Comparison of ENCODE assay signal across 8 mouse cellular contexts in genomic region chr1:171281528-171281923, GRCm38 (mm10). TPM values are rescaled to one million over a fixed set of nuclear protein-coding genes. Genes with fewer than 3 reads are reported as not detected.
DNase-seq lines count a peak whose midpoint lies in the region; ATAC-seq and TF ChIP-seq lines count a peak whose summit lies in the region.

No protein-coding gene starts in this region.

- H3K27ac ChIP-seq in embryonic fibroblast, embryonic 13.5 days (ENCODE audit: insufficient read depth, low read length) = peak overlapping the region; percentile 48
- peak overlapping the region; percentile 90 for H3K27ac ChIP-seq in heart, embryonic 15.5 days
- H3K27ac ChIP-seq in liver, embryonic 15.5 days (replicated peaks) = peak overlapping the region; percentile 98
- peak overlapping the region; percentile 78 for H3K27ac ChIP-seq in neural tube, embryonic 13.5 days (replicated peaks)

- 0% methylated on average over 10 of the region's 10 CpGs for WGBS in heart, embryonic 15.5 days
- WGBS in liver, embryonic 15.5 days (ENCODE audit: insufficient replicate concordance) = under 1% methylated on average over 10 of the region's 10 CpGs
- WGBS in neural tube, embryonic 13.5 days = under 1% methylated on average over 10 of the region's 10 CpGs

- DNase-seq in brain, embryonic 14.5 days (ENCODE audit: low read depth) = peak; percentile 79
- peak; percentile 89 for DNase-seq in kidney, postnatal 14 days
- peak; percentile 90 for DNase-seq in testis, postnatal 10 days (ENCODE audit: low spot score)

- no peak for TF ChIP-seq POLR2A in brain, embryonic 14.5 days (IDR thresholded peaks at IDR 0.05; ENCODE audit: borderline replicate concordance, extremely low read depth, insufficient read depth, insufficient read length, poor library complexity, severe bottlenecking)
- no peak; the same call in none of the 2 replicates for TF ChIP-seq POLR2A in embryonic fibroblast, embryonic 13.5 days (IDR thresholded peaks at IDR 0.05; ENCODE audit: low read depth, low read length)

- peak overlapping the region; percentile 86 for H3K4me2 ChIP-seq in heart, embryonic 15.5 days
- H3K4me2 ChIP-seq in liver, embryonic 15.5 days = peak overlapping the region; percentile 81
- H3K4me2 ChIP-seq in neural tube, embryonic 13.5 days = peak overlapping the region; percentile 91

- peak; percentile 41; the same call in 1 of the 2 replicates for ATAC-seq in heart, embryonic 15.5 days (replicated peaks; ENCODE audit: insufficient number of reproducible peaks, insufficient read depth, low FRiP score, low read depth)
- peak; percentile 43 for ATAC-seq in liver, embryonic 15.5 days (ENCODE audit: insufficient read depth)
- peak; percentile 40 for ATAC-seq in neural tube, embryonic 13.5 days (ENCODE audit: low read depth)

- peak overlapping the region; percentile 71 for H3K9ac ChIP-seq in heart, embryonic 15.5 days
- peak overlapping the region; percentile 90 for H3K9ac ChIP-seq in liver, embryonic 15.5 days
- peak overlapping the region; percentile 60 for H3K9ac ChIP-seq in neural tube, embryonic 13.5 days

- H3K4me3 ChIP-seq in E14TG2a.4 (replicated peaks; ENCODE audit: low read length) = peak overlapping the region; percentile 86
- H3K4me3 ChIP-seq in embryonic fibroblast, embryonic 13.5 days (ENCODE audit: insufficient read depth, low read length) = peak overlapping the region; percentile 68
- H3K4me3 ChIP-seq in heart, embryonic 15.5 days = peak overlapping the region; percentile 78
- H3K4me3 ChIP-seq in liver, embryonic 15.5 days (replicated peaks) = peak overlapping the region; percentile 73
- H3K4me3 ChIP-seq in neural tube, embryonic 13.5 days = peak overlapping the region; percentile 63

- no peaks in the 10 kb centered on the region for H3K27me3 ChIP-seq in E14TG2a.4 (ENCODE audit: insufficient read depth, low read length)
- no peaks in the 10 kb centered on the region for H3K27me3 ChIP-seq in heart, embryonic 15.5 days
- no peaks in the 10 kb centered on the region for H3K27me3 ChIP-seq in liver, embryonic 15.5 days
- no peaks in the 10 kb centered on the region for H3K27me3 ChIP-seq in neural tube, embryonic 13.5 days

- peak; percentile 94 for TF ChIP-seq CTCF in E14TG2a.4 (conservative IDR thresholded peaks at IDR 0.05; ENCODE audit: low read length)
- peak; percentile 63 for TF ChIP-seq CTCF in brain, embryonic 14.5 days (IDR thresholded peaks at IDR 0.05; ENCODE audit: borderline replicate concordance, extremely low read depth, insufficient read depth, insufficient read length)
- 0 out of 2 replicates have a peak, but pooled peaks have one; percentile 31 for TF ChIP-seq CTCF in embryonic fibroblast, embryonic 13.5 days (IDR thresholded peaks at IDR 0.05; ENCODE audit: borderline replicate concordance, insufficient read depth, low read length)

- H3K36me3 ChIP-seq in E14TG2a.4 (ENCODE audit: insufficient read depth, low read length) = peaks cover 73% of the 10 kb centered on the region
- peaks cover 34% of the 10 kb centered on the region for H3K36me3 ChIP-seq in heart, embryonic 15.5 days
- H3K36me3 ChIP-seq in liver, embryonic 15.5 days (replicated peaks) = peaks cover 79% of the 10 kb centered on the region
- peaks cover 65% of the 10 kb centered on the region for H3K36me3 ChIP-seq in neural tube, embryonic 13.5 days

- no peaks in the 10 kb centered on the region for H3K9me3 ChIP-seq in E14TG2a.4 (ENCODE audit: low read length)
- no peaks in the 10 kb centered on the region for H3K9me3 ChIP-seq in heart, embryonic 15.5 days (replicated peaks)
- H3K9me3 ChIP-seq in liver, embryonic 15.5 days (replicated peaks) = no peaks in the 10 kb centered on the region
- H3K9me3 ChIP-seq in neural tube, embryonic 13.5 days = no peaks in the 10 kb centered on the region

- H3K4me1 ChIP-seq in E14TG2a.4 (replicated peaks; ENCODE audit: low read depth, low read length) = peaks cover 67% of the 10 kb centered on the region
- H3K4me1 ChIP-seq in embryonic fibroblast, embryonic 13.5 days (ENCODE audit: control insufficient read depth, insufficient read depth, low read length) = no peaks in the 10 kb centered on the region
- H3K4me1 ChIP-seq in heart, embryonic 15.5 days (replicated peaks) = peaks cover 28% of the 10 kb centered on the region
- peaks cover 79% of the 10 kb centered on the region for H3K4me1 ChIP-seq in liver, embryonic 15.5 days (replicated peaks)
- H3K4me1 ChIP-seq in neural tube, embryonic 13.5 days (replicated peaks) = peaks cover 45% of the 10 kb centered on the region

RNA-seq across cellular contexts. Expression of gene Ppox, which starts 0.5 kb away (rescaled TPM):
- 70.7 and 111 TPM in 2 replicates for polyA plus RNA-seq in brain, embryonic 14.5 days (2012; rRNA removed)
- 23.9 and 24.3 TPM in 2 replicates for polyA plus RNA-seq in embryonic fibroblast, embryonic 13.5 days (2011; ENCODE audit: insufficient read length, low read depth, missing spikeins)
- polyA plus RNA-seq in heart, embryonic 15.5 days (2015; fragmentation: Nextera tagmentation; extraction: Ambion mirVana) = 32.7 and 47.2 TPM in 2 replicates
- 214 and 226 TPM in 2 replicates for polyA plus RNA-seq in liver, embryonic 15.5 days (2015; fragmentation: Nextera tagmentation; extraction: Ambion mirVana)
- 43.1 and 47.2 TPM in 2 replicates for polyA plus RNA-seq in neural tube, embryonic 13.5 days (2015; fragmentation: Nextera tagmentation; extraction: Ambion mirVana)

RNA-seq across cellular contexts. Expression of gene Usp21, which starts 6.3 kb away (rescaled TPM):
- 110 and 136 TPM in 2 replicates for polyA plus RNA-seq in brain, embryonic 14.5 days (2012; rRNA removed)
- 36.8 and 59.0 TPM in 2 replicates for polyA plus RNA-seq in embryonic fibroblast, embryonic 13.5 days (2011; ENCODE audit: insufficient read length, low read depth, missing spikeins)
- polyA plus RNA-seq in heart, embryonic 15.5 days (2015; fragmentation: Nextera tagmentation; extraction: Ambion mirVana) = 44.9 and 55.6 TPM in 2 replicates
- polyA plus RNA-seq in liver, embryonic 15.5 days (2015; fragmentation: Nextera tagmentation; extraction: Ambion mirVana) = 24.9 and 28.5 TPM in 2 replicates
- polyA plus RNA-seq in neural tube, embryonic 13.5 days (2015; fragmentation: Nextera tagmentation; extraction: Ambion mirVana) = 89.3 and 97.3 TPM in 2 replicates

RNA-seq across cellular contexts. Expression of gene B4galt3, which starts 11.4 kb away (rescaled TPM):
- 101 and 122 TPM in 2 replicates for polyA plus RNA-seq in brain, embryonic 14.5 days (2012; rRNA removed)
- 53.2 and 55.1 TPM in 2 replicates for polyA plus RNA-seq in embryonic fibroblast, embryonic 13.5 days (2011; ENCODE audit: insufficient read length, low read depth, missing spikeins)
- polyA plus RNA-seq in heart, embryonic 15.5 days (2015; fragmentation: Nextera tagmentation; extraction: Ambion mirVana) = 44.4 and 56.4 TPM in 2 replicates
- polyA plus RNA-seq in liver, embryonic 15.5 days (2015; fragmentation: Nextera tagmentation; extraction: Ambion mirVana) = 21.9 and 23.5 TPM in 2 replicates
- polyA plus RNA-seq in neural tube, embryonic 13.5 days (2015; fragmentation: Nextera tagmentation; extraction: Ambion mirVana) = 94.0 and 97.8 TPM in 2 replicates

RNA-seq across cellular contexts. Expression of gene Ufc1, which starts 13.3 kb away (rescaled TPM):
- 52.7 and 63.1 TPM in 2 replicates for polyA plus RNA-seq in brain, embryonic 14.5 days (2012; rRNA removed)
- polyA plus RNA-seq in embryonic fibroblast, embryonic 13.5 days (2011; ENCODE audit: insufficient read length, low read depth, missing spikeins) = 77.8 and 81.9 TPM in 2 replicates
- 83.6 and 85.0 TPM in 2 replicates for polyA plus RNA-seq in heart, embryonic 15.5 days (2015; fragmentation: Nextera tagmentation; extraction: Ambion mirVana)
- polyA plus RNA-seq in liver, embryonic 15.5 days (2015; fragmentation: Nextera tagmentation; extraction: Ambion mirVana) = 40.6 and 41.4 TPM in 2 replicates
- polyA plus RNA-seq in neural tube, embryonic 13.5 days (2015; fragmentation: Nextera tagmentation; extraction: Ambion mirVana) = 124 and 132 TPM in 2 replicates

RNA-seq across cellular contexts. Expression of gene Ndufs2, which starts 30.3 kb away (rescaled TPM):
- polyA plus RNA-seq in brain, embryonic 14.5 days (2012; rRNA removed) = 130 and 153 TPM in 2 replicates
- polyA plus RNA-seq in embryonic fibroblast, embryonic 13.5 days (2011; ENCODE audit: insufficient read length, low read depth, missing spikeins) = 226 and 234 TPM in 2 replicates
- polyA plus RNA-seq in heart, embryonic 15.5 days (2015; fragmentation: Nextera tagmentation; extraction: Ambion mirVana) = 514 and 535 TPM in 2 replicates
- 137 and 144 TPM in 2 replicates for polyA plus RNA-seq in liver, embryonic 15.5 days (2015; fragmentation: Nextera tagmentation; extraction: Ambion mirVana)
- polyA plus RNA-seq in neural tube, embryonic 13.5 days (2015; fragmentation: Nextera tagmentation; extraction: Ambion mirVana) = 257 and 263 TPM in 2 replicates

Comparison
In these comparisons a context has a peak if more than half of its experiments do, and no peak if none do; other contexts are left out.
1. Peak in every context shown above with its lines: DNase-seq, ATAC-seq, H3K4me3 ChIP-seq and H3K27ac ChIP-seq.
2. CTCF ChIP-seq: peak in every context shown above with its lines; median percentile 94 in E14TG2a.4; 63 in brain, embryonic 14.5 days; 31 in embryonic fibroblast, embryonic 13.5 days.
3. H3K27ac ChIP-seq: peak in every context shown above with its lines; median percentile 98 in liver, embryonic 15.5 days; 90 in heart, embryonic 15.5 days; 78 in neural tube, embryonic 13.5 days; 48 in embryonic fibroblast, embryonic 13.5 days.